Mouse (Mus musculus) mesoderm, embryonic 11.5 days (tissue): Measurements from ENCODE around the gene Zfp652.

Source experiments
- DNase-seq: peaks from one replicate; pipeline ENCODE4 v3.0.0-alpha.2; 2012; ENCODE audit warnings: low read depth, low spot score

Zfp652 gene

GRCm38 (mm10) chr11:95765334-95765733 is 52.9 kb downstream of the Zfp652 start:
- no peak for DNase-seq

- no peak for DNase-seq
Observed at GRCm38 (mm10) chr11:95768244-95768643, 55.8 kb downstream of the Zfp652 start.

- DNase-seq = no peak
Observed at GRCm38 (mm10) chr11:95769208-95769607, 56.7 kb downstream of the Zfp652 start.

DNA sequence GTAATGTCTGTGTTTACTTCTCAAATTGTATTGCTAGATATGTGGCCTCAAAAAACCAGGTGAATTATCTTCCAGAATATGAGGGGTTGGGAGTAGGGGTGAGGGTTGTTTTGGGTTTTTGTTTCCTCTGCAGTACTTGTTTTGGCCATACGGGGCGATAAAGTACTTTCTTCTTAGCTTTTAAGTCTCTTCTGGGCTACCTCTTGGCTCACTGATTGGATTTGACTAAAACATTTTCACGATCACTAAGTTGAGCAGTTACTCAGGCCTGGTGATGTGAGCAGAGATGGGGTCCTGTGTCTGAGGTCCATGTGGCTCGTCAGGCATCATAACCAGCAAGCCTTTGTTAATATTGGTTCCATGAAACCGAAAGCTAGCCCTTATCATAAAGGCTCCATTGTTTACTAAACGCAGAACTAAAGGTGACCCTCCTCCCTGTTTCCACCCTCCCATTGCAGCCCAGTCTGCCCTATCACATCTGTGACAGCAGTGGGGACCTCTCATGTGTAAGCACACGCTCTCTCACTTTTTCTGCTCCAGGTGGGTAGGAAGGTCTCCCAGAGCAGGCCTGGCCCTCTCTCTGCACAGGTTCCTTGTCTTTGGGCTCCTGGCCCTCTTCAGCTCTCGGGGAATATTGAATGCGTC is 58.4 kb downstream of the Zfp652 start:
- peak; percentile 39 for DNase-seq

DNA sequence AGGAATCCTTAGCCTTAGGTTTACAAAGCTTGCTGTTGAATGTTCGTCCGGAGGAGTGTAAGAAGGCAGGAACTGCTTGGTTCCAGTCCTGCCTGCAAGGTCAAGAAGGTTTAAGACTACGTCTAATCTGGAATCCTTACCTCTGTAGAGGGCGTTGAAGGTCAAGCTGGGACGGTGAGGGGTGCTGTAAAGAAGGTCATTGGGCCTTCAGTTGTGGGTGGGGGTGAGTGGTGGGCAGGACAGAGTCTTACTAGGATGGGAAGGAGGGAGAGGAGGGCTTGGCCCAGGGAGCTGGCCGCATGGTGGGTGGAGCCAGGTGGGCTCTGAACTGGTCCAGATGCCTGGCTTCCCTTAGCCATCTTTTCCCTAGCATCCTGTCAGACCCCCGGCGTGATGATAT is 59.2 kb downstream of the Zfp652 start:
- DNase-seq = no peak

- no peak for DNase-seq
Observed at GRCm38 (mm10) chr11:95773264-95773663, 60.8 kb downstream of the Zfp652 start.

DNA sequence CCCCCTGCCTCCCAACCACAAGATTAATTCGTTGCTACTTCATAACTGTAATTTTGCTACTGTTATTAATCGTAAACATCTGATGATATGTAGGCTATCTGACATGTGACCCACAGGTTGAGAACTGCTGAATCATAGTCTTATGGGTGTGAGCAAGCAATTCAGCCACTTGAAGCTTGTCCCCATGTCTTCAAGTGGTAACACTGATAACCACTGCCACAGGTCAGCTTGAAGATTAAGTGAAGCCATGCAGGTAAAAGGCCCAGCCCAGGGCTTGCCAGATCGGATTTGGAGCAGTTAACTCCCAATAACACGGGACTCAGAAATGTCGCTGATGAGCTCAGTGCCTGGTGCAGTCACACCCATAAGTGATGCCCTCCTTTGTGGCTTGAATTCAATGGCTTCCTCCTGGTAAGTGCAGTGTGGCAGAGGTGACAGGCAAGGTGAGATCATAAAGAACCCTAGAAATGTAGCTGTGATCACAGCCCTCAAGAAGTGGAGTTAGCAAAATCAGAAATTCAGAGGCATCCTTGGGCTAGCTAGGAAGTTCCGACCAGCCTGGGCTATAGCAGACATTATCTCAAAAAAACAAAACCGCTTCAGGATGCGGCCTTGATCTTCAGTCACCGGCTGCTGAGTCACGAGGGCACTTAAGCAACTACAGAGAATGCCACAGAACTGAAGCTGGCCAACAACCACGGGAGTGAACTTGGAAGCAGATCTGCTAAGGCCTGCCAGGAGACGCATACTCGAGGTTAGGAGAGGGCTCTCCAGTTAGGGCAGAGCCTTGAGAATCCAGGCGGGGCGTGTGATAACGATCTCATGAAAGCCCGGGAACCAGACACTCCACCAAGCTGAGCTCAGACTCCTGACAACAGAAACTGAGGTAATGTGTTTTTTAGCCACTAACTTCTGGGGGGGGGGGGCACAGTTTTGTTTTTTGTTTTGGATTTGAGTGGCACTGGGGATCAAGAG is 65.1 kb downstream of the Zfp652 start:
- no peak for DNase-seq

DNA sequence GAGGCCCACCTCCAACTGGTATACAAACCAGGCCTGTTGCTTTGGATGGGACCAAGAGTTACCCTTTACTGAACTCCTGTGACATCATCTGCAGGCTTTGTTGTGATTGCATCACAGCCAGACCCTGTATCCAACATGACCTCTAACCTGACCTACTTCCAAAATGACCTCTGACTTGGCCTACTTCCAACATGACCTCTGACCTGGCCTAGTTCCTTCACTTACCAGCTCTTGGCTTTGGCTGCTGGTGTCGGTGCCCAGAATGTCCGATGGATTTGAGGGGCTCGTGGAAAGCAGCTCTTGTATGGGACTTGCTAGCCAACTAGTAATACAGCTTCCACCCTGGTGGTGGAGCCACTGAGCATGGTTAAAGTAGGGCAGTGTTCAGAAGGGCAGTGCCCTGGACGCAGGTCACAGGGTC is 66.4 kb downstream of the Zfp652 start:
- no peak for DNase-seq

DNA sequence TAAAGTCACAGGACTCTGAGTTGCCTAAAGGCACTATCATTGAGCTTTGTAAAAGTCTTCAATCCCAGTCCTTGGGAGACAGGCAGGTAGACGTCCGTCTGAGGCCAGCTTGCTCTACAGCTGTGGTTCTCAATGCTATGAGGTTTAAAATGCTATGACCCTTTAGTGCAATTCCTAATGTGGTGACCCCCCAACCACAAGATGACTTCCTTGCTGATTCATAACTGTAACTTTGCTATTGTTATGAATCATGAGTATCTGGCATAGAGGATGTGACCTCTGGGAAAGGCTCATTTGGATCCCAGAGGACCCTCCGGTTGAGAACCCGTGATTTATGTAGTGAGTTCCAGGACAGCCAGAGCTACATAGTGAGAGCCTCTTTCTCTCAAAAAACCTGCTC is 66.9 kb downstream of the Zfp652 start:
- DNase-seq = no peak

- no peak for DNase-seq
Observed at GRCm38 (mm10) chr11:95780480-95780879, 68.0 kb downstream of the Zfp652 start.

- DNase-seq = no peak
Observed at GRCm38 (mm10) chr11:95781557-95781956, 69.1 kb downstream of the Zfp652 start.

DNA sequence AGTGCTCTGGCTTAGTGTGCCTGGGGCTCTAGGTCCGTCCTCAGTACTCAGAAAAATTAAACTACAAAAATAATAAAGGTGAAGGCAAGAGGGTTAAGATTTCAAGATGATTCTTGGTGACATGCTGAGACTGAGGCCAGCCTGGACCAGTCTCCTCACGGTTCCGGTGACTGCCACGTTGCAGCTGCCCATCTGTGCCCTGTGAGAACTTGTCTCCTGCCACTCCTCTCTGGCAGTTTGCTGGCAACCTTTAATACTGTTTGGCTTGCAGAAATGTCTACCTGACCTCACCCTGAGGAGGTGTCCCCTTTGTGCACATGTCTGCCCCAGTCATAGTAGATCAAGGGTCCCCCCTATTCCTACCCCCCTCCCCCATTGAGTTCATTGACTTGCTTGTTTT is 71.0 kb downstream of the Zfp652 start:
- no peak for DNase-seq

DNA sequence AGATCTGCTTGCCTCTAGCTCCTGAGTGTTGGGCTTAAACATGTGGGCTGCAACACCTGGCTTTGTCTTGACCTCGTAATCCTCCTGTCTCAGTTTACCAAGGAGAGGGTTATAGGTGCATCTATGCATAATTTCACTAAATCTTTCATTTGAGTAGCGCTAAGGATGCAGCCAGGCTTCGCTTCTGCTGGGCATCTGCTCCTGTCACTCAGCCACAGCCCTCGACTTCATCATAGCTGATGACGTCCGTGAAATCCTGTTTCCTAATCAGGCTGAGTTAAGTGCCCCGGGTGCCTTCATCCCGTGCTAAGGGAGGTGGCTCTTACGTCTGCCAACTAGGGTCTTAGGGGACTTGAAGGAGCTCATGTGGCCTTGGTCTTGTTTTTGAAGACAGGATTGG is 71.5 kb downstream of the Zfp652 start:
- DNase-seq = no peak

- peak; percentile 33 for DNase-seq
Observed at GRCm38 (mm10) chr11:95785675-95786074, 73.2 kb downstream of the Zfp652 start.

GRCm38 (mm10) chr11:95786511-95786910 is 74.0 kb downstream of the Zfp652 start:
- DNase-seq = no peak

DNA sequence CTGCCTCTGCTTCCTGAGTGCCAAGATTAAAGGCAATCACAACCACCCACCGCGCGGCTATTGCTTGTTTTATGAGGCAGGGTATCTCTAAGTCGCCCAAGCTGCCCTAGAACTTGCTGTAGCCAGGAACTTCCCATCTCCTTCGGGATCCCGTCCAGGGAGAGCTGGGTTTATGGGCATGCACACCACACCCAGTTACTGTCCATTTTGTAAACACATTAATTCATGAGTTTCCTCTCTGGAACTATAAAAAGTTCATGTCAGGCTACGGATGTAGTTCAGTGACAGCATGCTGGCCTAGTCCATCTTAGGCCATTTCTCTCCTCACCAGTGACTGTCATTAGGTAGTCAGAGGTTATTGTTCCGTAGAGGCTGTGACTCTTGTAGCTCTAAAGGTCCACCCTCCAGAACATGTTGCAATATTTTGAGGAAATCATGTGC is 77.0 kb downstream of the Zfp652 start:
- no peak for DNase-seq

DNA sequence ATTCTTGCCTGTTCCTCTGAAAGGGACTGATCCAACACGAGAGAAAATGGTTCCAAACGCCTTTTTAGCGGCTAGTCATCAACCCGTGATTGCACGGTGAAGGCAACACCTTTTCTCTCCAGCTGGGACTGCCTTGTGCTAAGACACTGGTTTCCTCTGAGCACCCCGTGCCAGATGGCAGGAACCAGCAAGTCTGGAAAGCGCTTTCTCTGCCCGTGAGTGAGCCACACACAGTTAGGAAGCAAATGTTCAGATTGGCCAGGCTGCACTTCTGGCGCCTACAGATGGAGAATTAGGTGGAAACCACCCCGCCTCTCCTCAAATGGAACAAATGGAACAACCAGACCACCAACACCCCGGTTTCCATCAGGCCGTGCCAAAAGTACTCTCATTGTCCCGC is 79.3 kb downstream of the Zfp652 start:
- no peak for DNase-seq

- no peak for DNase-seq
Observed at GRCm38 (mm10) chr11:95792950-95793509, 80.6 kb downstream of the Zfp652 start.

DNA sequence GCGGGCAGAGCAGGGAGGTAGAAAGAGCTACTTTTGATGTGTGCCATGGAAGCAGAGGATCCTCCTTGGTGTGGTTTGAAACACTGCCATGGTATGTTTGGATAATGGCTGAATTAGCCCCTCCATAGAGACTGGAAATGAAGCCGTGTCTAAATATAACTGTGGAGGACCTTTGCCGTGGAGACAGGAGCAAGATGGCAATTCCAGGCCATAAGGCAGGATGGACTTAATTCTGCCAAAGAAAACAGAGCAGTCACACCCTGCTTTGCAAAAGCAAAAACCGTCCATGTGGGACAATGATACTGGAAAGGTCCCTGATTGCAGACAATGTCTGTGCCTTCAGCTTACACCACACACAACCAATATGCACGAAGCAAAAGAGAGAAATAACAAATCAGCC is 81.7 kb downstream of the Zfp652 start:
- DNase-seq = no peak

DNA sequence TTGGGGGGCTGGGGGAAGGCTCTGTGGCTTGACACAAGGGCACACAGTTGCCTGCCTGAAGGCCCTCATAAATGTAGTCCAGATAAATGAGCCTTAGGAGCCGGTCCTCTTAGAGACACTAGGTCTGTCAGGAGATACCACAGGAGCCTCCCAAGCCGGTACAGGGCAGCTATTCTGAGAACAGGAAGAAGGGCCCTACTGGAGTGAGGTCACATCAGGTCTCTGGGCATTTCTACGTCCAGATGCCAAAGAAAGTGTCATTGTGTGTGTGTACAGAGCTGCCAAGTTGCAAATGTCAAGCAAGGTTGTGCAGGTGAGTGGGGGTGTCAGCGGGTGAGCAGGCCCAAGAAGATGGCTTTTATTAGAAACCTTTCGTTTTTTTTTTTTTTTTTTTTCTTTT is 83.1 kb downstream of the Zfp652 start:
- no peak for DNase-seq

GRCm38 (mm10) chr11:95805010-95805409 is 92.5 kb downstream of the Zfp652 start:
- DNase-seq = no peak

DNA sequence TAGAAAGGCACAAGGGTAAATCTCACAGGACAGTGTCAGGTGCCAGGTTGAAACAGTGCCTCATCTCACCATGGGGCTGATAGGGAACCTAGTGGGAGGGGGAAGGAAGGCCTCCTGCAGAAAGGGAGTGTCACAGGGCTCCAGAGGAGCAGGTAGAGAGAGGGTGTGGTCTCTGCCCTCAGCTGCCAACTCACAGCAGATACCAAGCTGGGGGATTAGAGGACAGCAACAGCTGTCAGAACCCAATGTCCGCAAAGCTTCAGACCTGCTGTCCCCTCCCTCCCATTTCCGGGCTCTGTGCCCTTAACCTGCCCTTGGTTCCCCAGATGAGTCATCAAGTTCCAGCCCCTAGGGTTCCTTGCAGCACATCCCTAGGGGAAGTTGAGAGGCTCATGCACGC is 93.1 kb downstream of the Zfp652 start:
- no peak for DNase-seq

- no peak for DNase-seq
Observed at GRCm38 (mm10) chr11:95807884-95808283, 95.4 kb downstream of the Zfp652 start.
